Mouse (Mus musculus) heart, adult 2 months (tissue): ENCODE results near the gene Prl. TPM values are rescaled to one million over a fixed set of nuclear protein-coding genes. Genes with fewer than 3 reads are reported as not detected.

Source experiments
- DNase-seq, 2 experiments: peaks; one replicate each; pipeline ENCODE4 v3.0.0; 2021
- H3K27ac ChIP-seq: fragments of 200-600 bp; 2 replicates; pipeline ENCODE4 v1.8.1; 2022
- H3K27me3 ChIP-seq: fragments of 200-500 bp; 2 replicates; pipeline ENCODE4 v1.6.1; 2012; ENCODE audit warnings: mild to moderate bottlenecking, low read length, inconsistent platforms, mixed read lengths; ENCODE audit not compliant: control insufficient read depth, insufficient read depth
- H3K36me3 ChIP-seq: fragments of 200-500 bp; 2 replicates; pipeline ENCODE4 v1.6.1; 2012; ENCODE audit warnings: low read length, inconsistent platforms; ENCODE audit not compliant: control insufficient read depth, insufficient read depth
- H3K4me1 ChIP-seq: fragments of 200-500 bp; 2 replicates; pipeline ENCODE4 v1.6.1; 2011; ENCODE audit warnings: low read length; ENCODE audit not compliant: control insufficient read depth, insufficient read depth
- H3K4me3 ChIP-seq: fragments of 200-600 bp; 2 replicates; pipeline ENCODE4 v1.8.1; 2022
- H3K79me2 ChIP-seq: fragments of 200-500 bp; replicated peaks from 2 replicates; pipeline ENCODE4 v1.6.1; 2012; ENCODE audit warnings: mild to moderate bottlenecking, inconsistent platforms, low read length, moderate library complexity, mixed read lengths; ENCODE audit not compliant: control insufficient read depth, insufficient read depth
- H3K9ac ChIP-seq: fragments of 200-500 bp; 2 replicates; pipeline ENCODE4 v1.6.1; 2012; ENCODE audit warnings: low read depth, mild to moderate bottlenecking, control low read depth, inconsistent platforms, low read length, mixed read lengths
- CTCF ChIP-seq: fragments of 200-600 bp; IDR thresholded peaks from 2 replicates; pipeline ENCODE4 v1.8.1; 2022; ENCODE audit warnings: antibody characterized with exemption, mild to moderate bottlenecking, moderate library complexity
- EP300 ChIP-seq: fragments of 200-500 bp; IDR thresholded peaks from 2 replicates; pipeline ENCODE4 v1.6.1; 2011; ENCODE audit warnings: low read depth, low read length, control low read depth; ENCODE audit not compliant: insufficient read depth
- POLR2A ChIP-seq: fragments of 200-500 bp; IDR thresholded peaks from 2 replicates; pipeline ENCODE4 v1.6.1; 2011; ENCODE audit warnings: mild to moderate bottlenecking, low read depth, low read length, control low read depth; ENCODE audit not compliant: insufficient read depth
- WGBS: fragments of 180-500 bp; shearing (Covaris S2); methylation state at CpG from one replicate; pipeline ENCODE4 v1.1.7; 2018; 5-methylcytosine and 5-hydroxymethylcytosine counted together
- intact Hi-C: fragments of 180-260 bp; cut with DNase I; formaldehyde crosslinking; loops from one replicate; pipeline ENCODE4 v1.15.1; 2025
- long read RNA-seq: library from polyadenylated mRNA; stranded (forward); transcript quantifications from one replicate; pipeline ENCODE4 v2.0.0, GENCODE M21; 2021
- polyA plus RNA-seq: library from polyadenylated mRNA; depleted of rRNA; stranded (reverse); fragments of >200 nt; gene quantifications from 2 replicates; pipeline ENCODE4 v1.2.3, GENCODE M21; 2012; rRNA removed
- total RNA-seq, 2 experiments: library from RNA; stranded (reverse); gene quantifications; 2 replicates each; pipeline ENCODE4 v1.2.3; 2021

Prl gene
- not detected for total RNA-seq
- polyA plus RNA-seq, result not detected in 2 replicates
- long read RNA-seq, result 0 reads

- TF ChIP-seq POLR2A, result no peak
- no peak for TF ChIP-seq CTCF
- TF ChIP-seq EP300, result no peak
- WGBS, result 93% methylated on average over 1 of the region's 1 CpGs
- Histone ChIP-seq H3K79me2 (no peaks in the 10 kb centered on the region), H3K27me3 (no peaks in the 10 kb centered on the region), H3K27ac (no peak within 1 kb of the TSS), H3K36me3 (no peaks in the 10 kb centered on the region), H3K9ac (no peak within 1 kb of the TSS), H3K4me3 (no peak within 1 kb of the TSS), H3K4me1 (no peaks in the 10 kb centered on the region)
- intact Hi-C loops, result no loop called here
- DNase-seq, result no peak
Observed at GRCm38 (mm10) chr13:27057270-27057669, at the start of gene Prl. Gene Prl, plus strand, starts transcription at chr13:27057570.

- no peak for DNase-seq
- Histone ChIP-seq H3K9ac (no peak overlapping the region), H3K79me2 (no peaks in the 10 kb centered on the region), H3K27me3 (no peaks in the 10 kb centered on the region), H3K27ac (no peak overlapping the region), H3K4me3 (no peak overlapping the region), H3K36me3 (no peaks in the 10 kb centered on the region), H3K4me1 (no peaks in the 10 kb centered on the region)
- no peak for TF ChIP-seq POLR2A
- TF ChIP-seq CTCF, result no peak
- TF ChIP-seq EP300, result no peak
- 81% methylated on average over 1 of the region's 1 CpGs for WGBS
- intact Hi-C loops, result no loop called here
Observed at GRCm38 (mm10) chr13:27026614-27027013, 30.8 kb upstream of the Prl start.

- Histone ChIP-seq H3K27ac (no peak overlapping the region), H3K4me3 (no peak overlapping the region), H3K36me3 (no peaks in the 10 kb centered on the region), H3K27me3 (no peaks in the 10 kb centered on the region), H3K79me2 (no peaks in the 10 kb centered on the region), H3K9ac (no peak overlapping the region), H3K4me1 (peaks cover 1% of the 10 kb centered on the region)
- TF ChIP-seq CTCF, result no peak
- no peak for TF ChIP-seq POLR2A
- no peak for TF ChIP-seq EP300
- WGBS, result 74% methylated on average over 1 of the region's 1 CpGs
- intact Hi-C loops, result no loop called here
- DNase-seq, result no peak
Observed at GRCm38 (mm10) chr13:27027376-27027775, 30.0 kb upstream of the Prl start.

- Histone ChIP-seq H3K4me3 (no peak overlapping the region), H3K27ac (no peak overlapping the region), H3K4me1 (peaks cover 1% of the 10 kb centered on the region), H3K27me3 (no peaks in the 10 kb centered on the region), H3K9ac (no peak overlapping the region), H3K79me2 (no peaks in the 10 kb centered on the region), H3K36me3 (no peaks in the 10 kb centered on the region)
- intact Hi-C loops, result no loop called here
- TF ChIP-seq POLR2A, result no peak
- no peak for TF ChIP-seq EP300
- TF ChIP-seq CTCF, result no peak
- no peak for DNase-seq
- WGBS, result 81% methylated on average over 2 of the region's 2 CpGs
Observed at GRCm38 (mm10) chr13:27028501-27029240, 28.7 kb upstream of the Prl start.

GRCm38 (mm10) chr13:27031101-27031852 is 26.1 kb upstream of the Prl start:
- WGBS, result 44% methylated on average over 4 of the region's 4 CpGs
- no peaks in the 10 kb centered on the region for H3K27me3 ChIP-seq
- no peak overlapping the region for H3K9ac ChIP-seq
- peaks cover 1% of the 10 kb centered on the region for H3K4me1 ChIP-seq
- no peak overlapping the region for H3K27ac ChIP-seq
- no peaks in the 10 kb centered on the region for H3K36me3 ChIP-seq
- H3K4me3 ChIP-seq, result no peak overlapping the region
- H3K79me2 ChIP-seq, result no peaks in the 10 kb centered on the region
- intact Hi-C loops, result no loop called here
- TF ChIP-seq CTCF (no peak), EP300 (no peak)
- no peak for DNase-seq

- H3K27me3 ChIP-seq, result no peaks in the 10 kb centered on the region
- no peak for DNase-seq
- 82% methylated on average over 1 of the region's 1 CpGs for WGBS
- TF ChIP-seq POLR2A, result no peak
- no peaks in the 10 kb centered on the region for H3K79me2 ChIP-seq
- H3K9ac ChIP-seq, result no peak overlapping the region
- H3K4me3 ChIP-seq, result no peak overlapping the region
- peaks cover 1% of the 10 kb centered on the region for H3K4me1 ChIP-seq
- no peaks in the 10 kb centered on the region for H3K36me3 ChIP-seq
- no peak overlapping the region for H3K27ac ChIP-seq
- intact Hi-C loops, result no loop called here
Observed at GRCm38 (mm10) chr13:27031853-27032240, 25.5 kb upstream of the Prl start.
